Mouse (Mus musculus) adrenal gland, postnatal 25 days (tissue): ENCODE measurements around the gene Olfr1141. TPM values are rescaled to one million over a fixed set of nuclear protein-coding genes. Genes with fewer than 3 reads are reported as not detected.

Experiments
- DNase-seq: peaks from one replicate; pipeline ENCODE4 v3.0.0; 2021; ENCODE audit warnings: mixed read lengths
- long read RNA-seq: library from polyadenylated mRNA; stranded (forward); transcript quantifications from one replicate; pipeline ENCODE4 v2.0.0, GENCODE M21; 2021
- total RNA-seq: library from RNA; stranded (reverse); gene quantifications from 2 replicates; pipeline ENCODE4 v1.2.3, GENCODE M21; 2021

Gene Olfr1141
- total RNA-seq, result not detected in 2 replicates
- long read RNA-seq, result 0 reads

DNA sequence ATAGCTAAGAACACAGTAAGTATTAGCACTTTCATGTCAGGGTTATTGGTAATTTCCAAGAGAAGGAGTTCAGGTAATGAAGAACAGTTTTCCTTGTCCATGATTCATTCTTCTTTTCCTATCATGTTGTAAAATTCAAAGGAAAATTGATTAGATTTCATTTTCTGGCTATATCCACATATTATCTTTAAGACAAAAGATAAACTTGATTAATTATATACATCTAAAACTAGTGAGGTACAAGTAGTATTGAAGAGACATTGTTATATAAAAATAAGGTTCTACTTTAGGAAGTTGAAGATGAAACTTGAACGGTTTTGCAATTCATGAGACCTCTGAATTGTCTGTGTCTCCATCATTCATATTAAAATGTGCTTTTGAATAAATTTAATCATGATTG is at the start of gene Olfr1141:
Gene Olfr1141, minus strand, starts transcription at position 101 of the 400 bp plus-strand sequence.
- no peak for DNase-seq

GRCm38 (mm10) chr2:87800292-87800691 is 46.5 kb upstream of the Olfr1141 start, which contains the start of gene Olfr1143:
TSS of gene Olfr1143 (plus strand) at chr2:87800592.
- DNase-seq, result no peak

- no peak for DNase-seq
Observed at GRCm38 (mm10) chr2:87779183-87779582, 25.4 kb upstream of the Olfr1141 start, which contains the start of gene Olfr152. TSS of gene Olfr152 (plus strand) at chr2:87779483.

DNA sequence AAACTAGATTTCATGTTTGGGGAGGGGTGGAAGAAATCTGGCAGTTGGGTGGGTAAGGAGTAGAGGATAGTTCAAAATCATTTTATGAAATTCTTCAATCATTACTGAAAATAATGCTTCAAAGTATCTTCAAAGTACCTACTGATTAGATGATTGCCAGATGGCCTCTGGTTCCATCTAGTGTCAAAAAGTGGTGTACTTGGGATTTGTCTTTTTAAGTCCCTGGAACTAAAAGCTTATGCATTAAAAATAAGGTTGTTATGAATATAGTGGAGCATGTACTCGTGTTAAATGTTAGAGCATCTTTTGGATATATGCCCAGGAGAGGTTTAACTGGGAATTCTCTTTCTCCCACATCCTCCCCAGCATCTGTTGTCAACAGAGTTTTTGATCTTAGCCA is 22.4 kb upstream of the Olfr1141 start:
- DNase-seq, result no peak

- DNase-seq, result no peak
Observed at GRCm38 (mm10) chr2:87743452-87743851, 10.3 kb downstream of the Olfr1141 start, which contains the start of gene Olfr1140. TSS of gene Olfr1140 (plus strand) at chr2:87743752.

- no peak for DNase-seq
Observed at GRCm38 (mm10) chr2:87739878-87740277, 13.9 kb downstream of the Olfr1141 start, which contains the start of gene Olfr1138. TSS of gene Olfr1138 (minus strand) at chr2:87739978.

GRCm38 (mm10) chr2:87713079-87713478 is 40.7 kb downstream of the Olfr1141 start, which contains the start of gene Olfr1137:
TSS of gene Olfr1137 (minus strand) at chr2:87713179.
- no peak for DNase-seq

Other genes with a start within 250 kb of the Olfr1141 start
- gene Pramel6, start 247.4 kb downstream of the Olfr1141 start, total RNA-seq, result not detected in 2 replicates
- not detected in 2 replicates for gene Olfr153, start 222.2 kb downstream of the Olfr1141 start, total RNA-seq
- not detected in 2 replicates for gene Olfr1128, start 208.4 kb downstream of the Olfr1141 start, total RNA-seq
- not detected in 2 replicates for gene Olfr1129, start 180.1 kb downstream of the Olfr1141 start, total RNA-seq
- not detected in 2 replicates for gene Olfr1130, start 147.8 kb downstream of the Olfr1141 start, total RNA-seq
- not detected in 2 replicates for gene Olfr1131, start 126.9 kb downstream of the Olfr1141 start, total RNA-seq
- not detected in 2 replicates for gene Olfr1132, start 116.5 kb downstream of the Olfr1141 start, total RNA-seq
- gene Olfr1133, start 106.6 kb downstream of the Olfr1141 start, total RNA-seq, result not detected in 2 replicates
- not detected in 2 replicates for gene Olfr1134, start 95.5 kb downstream of the Olfr1141 start, total RNA-seq
- not detected in 2 replicates for gene Olfr1135, start 80.3 kb downstream of the Olfr1141 start, total RNA-seq
- gene Olfr1136, start 60.0 kb downstream of the Olfr1141 start, total RNA-seq, result not detected in 2 replicates
- not detected in 2 replicates for gene Olfr1137, start 40.8 kb downstream of the Olfr1141 start, total RNA-seq
- not detected in 2 replicates for gene Olfr1138, start 14.0 kb downstream of the Olfr1141 start, total RNA-seq
- gene Olfr1140, start 10.2 kb downstream of the Olfr1141 start, total RNA-seq, result not detected in 2 replicates
- gene Olfr152, start 25.5 kb upstream of the Olfr1141 start, total RNA-seq, result not detected in 2 replicates
- not detected in 2 replicates for gene Olfr1143, start 46.6 kb upstream of the Olfr1141 start, total RNA-seq
- gene Olfr1145, start 55.8 kb upstream of the Olfr1141 start, total RNA-seq, result not detected in 2 replicates
- not detected in 2 replicates for gene Olfr1148, start 76.5 kb upstream of the Olfr1141 start, total RNA-seq
- gene Olfr1150-ps1, start 90.0 kb upstream of the Olfr1141 start, total RNA-seq, result not detected in 2 replicates
- gene Olfr1151, start 101.9 kb upstream of the Olfr1141 start, total RNA-seq, result not detected in 2 replicates
- gene Olfr1152, start 112.5 kb upstream of the Olfr1141 start, total RNA-seq, result not detected in 2 replicates
- gene Olfr1153, start 141.0 kb upstream of the Olfr1141 start, total RNA-seq, result not detected in 2 replicates
- not detected in 2 replicates for gene Olfr1154, start 151.2 kb upstream of the Olfr1141 start, total RNA-seq
- gene Olfr1155, start 191.1 kb upstream of the Olfr1141 start, total RNA-seq, result not detected in 2 replicates
- gene Olfr1156, start 199.1 kb upstream of the Olfr1141 start, total RNA-seq, result not detected in 2 replicates
- not detected in 2 replicates for gene Olfr1157, start 214.3 kb upstream of the Olfr1141 start, total RNA-seq
- not detected in 2 replicates for gene Olfr74, start 220.7 kb upstream of the Olfr1141 start, total RNA-seq
- not detected in 2 replicates for gene Olfr1158, start 236.1 kb upstream of the Olfr1141 start, total RNA-seq